Mouse (Mus musculus) kidney, embryonic 16.5 days (tissue): Measurements from ENCODE around the gene Tmem169. TPM values are rescaled to one million over a fixed set of nuclear protein-coding genes. Genes with fewer than 3 reads are reported as not detected.
A peak's percentile ranks its signal among the peaks of the same experiment; 100 is the strongest.

Experiments used
- ATAC-seq: fragments of 200-750 bp; cut with Nextera tagmentation; 2 replicates; pipeline ENCODE4 v1.8.0; 2017; ENCODE audit warnings: moderate TSS enrichment; ENCODE audit not compliant: low FRiP score, low TSS enrichment
- H3K27ac ChIP-seq: fragments of 300-500 bp; sonication (generic); 2 replicates; pipeline ENCODE4 v1.5.1; 2014; ENCODE audit warnings: low read length
- H3K27me3 ChIP-seq: fragments of 300-500 bp; sonication (generic); 2 replicates; pipeline ENCODE4 v1.6.1; 2014; ENCODE audit warnings: low read length, control low read depth, mixed read lengths; ENCODE audit not compliant: insufficient read depth
- H3K36me3 ChIP-seq: fragments of 300-500 bp; sonication (generic); 2 replicates; pipeline ENCODE4 v1.6.1; 2014; ENCODE audit warnings: low read length, control low read depth, mixed read lengths; ENCODE audit not compliant: insufficient read depth
- H3K4me1 ChIP-seq: fragments of 300-500 bp; sonication (generic); 2 replicates; pipeline ENCODE4 v1.6.1; 2014; ENCODE audit warnings: low read length, control low read depth, mixed read lengths; ENCODE audit not compliant: insufficient read depth
- H3K4me2 ChIP-seq: fragments of 300-500 bp; sonication (generic); replicated peaks from 2 replicates; pipeline ENCODE4 v1.6.1; 2014; ENCODE audit warnings: low read depth, low read length
- H3K4me3 ChIP-seq: fragments of 300-500 bp; sonication (generic); 2 replicates; pipeline ENCODE4 v1.5.1; 2014; ENCODE audit warnings: mild to moderate bottlenecking, low read length
- H3K9ac ChIP-seq: fragments of 300-500 bp; sonication (generic); replicated peaks from 2 replicates; pipeline ENCODE4 v1.6.1; 2014; ENCODE audit warnings: low read length
- H3K9me3 ChIP-seq: fragments of 300-500 bp; sonication (generic); 2 replicates; pipeline ENCODE4 v1.6.1; 2016; ENCODE audit warnings: low read length, control low read depth
- WGBS: fragments of 180-500 bp; shearing (Covaris S2); extraction: QIAGEN DNeasy Blood & Tissue Kit; methylation state at CpG from one replicate; pipeline ENCODE4 v1.1.7; 2014; 5-methylcytosine and 5-hydroxymethylcytosine counted together
- polyA plus RNA-seq: library from polyadenylated mRNA; unstranded; fragments of >200 nt; fragmentation: Nextera tagmentation; extraction: Ambion mirVana; gene quantifications from 2 replicates; pipeline ENCODE4 v1.2.1, GENCODE M21; 2015

Tmem169 gene
- polyA plus RNA-seq, 1 experiment from 2014 or later = 5.9 TPM

DNA sequence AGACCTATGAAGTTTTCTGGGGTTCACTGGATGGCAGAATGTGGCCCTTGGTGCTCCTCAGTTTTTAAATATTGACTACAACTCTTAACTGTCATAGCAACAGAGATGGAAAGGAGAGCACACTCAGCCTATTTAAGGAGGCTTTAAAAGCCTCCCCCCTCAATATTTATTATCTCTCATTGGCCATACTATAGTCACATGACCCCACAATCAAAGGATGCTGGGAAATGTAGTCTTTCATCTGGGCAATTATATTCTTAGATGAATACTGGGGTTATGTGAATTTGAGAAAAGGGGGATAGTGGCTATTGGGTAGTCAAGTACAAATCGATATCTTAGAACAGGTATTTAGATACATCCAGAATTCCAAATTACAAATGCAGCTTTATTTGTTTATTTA is 17.7 kb downstream of the Tmem169 start:
- Histone ChIP-seq H3K27ac (no peak overlapping the region), H3K27me3 (no peaks in the 10 kb centered on the region), H3K9ac (no peak overlapping the region), H3K4me1 (no peaks in the 10 kb centered on the region), H3K4me3 (no peak overlapping the region), H3K9me3 (no peaks in the 10 kb centered on the region), H3K36me3 (no peaks in the 10 kb centered on the region), H3K4me2 (no peak overlapping the region)
- WGBS = 96% methylated on average over 1 of the region's 1 CpGs
- ATAC-seq = no peak

DNA sequence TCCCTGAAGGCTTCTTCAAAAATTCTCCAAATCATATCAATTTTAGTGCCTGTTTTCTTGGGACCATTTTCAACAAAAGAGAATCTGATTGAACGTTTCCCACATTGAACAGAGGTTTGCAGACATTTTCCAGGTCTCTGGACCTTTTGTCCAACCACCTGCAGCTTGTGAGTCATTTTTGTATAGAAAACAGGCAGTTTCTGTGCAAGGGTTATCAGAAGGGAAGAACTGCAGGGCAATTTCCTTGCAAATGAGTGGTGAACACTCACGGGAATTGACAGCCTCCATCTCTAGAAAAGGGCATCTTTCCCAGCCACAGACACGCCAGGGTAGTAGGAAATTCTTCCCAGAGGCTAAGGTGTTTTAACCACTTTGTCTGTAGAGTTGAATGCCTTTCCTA is 22.1 kb downstream of the Tmem169 start:
- H3K9ac ChIP-seq = no peak overlapping the region
- H3K36me3 ChIP-seq = no peaks in the 10 kb centered on the region
- H3K9me3 ChIP-seq = no peaks in the 10 kb centered on the region
- no peak for ATAC-seq
- peaks cover 19% of the 10 kb centered on the region for H3K4me1 ChIP-seq
- 72% methylated on average over 3 of the region's 3 CpGs for WGBS
- no peak overlapping the region for H3K27ac ChIP-seq
- no peak overlapping the region for H3K4me3 ChIP-seq
- no peaks in the 10 kb centered on the region for H3K27me3 ChIP-seq
- peak overlapping the region; percentile 66 for H3K4me2 ChIP-seq

DNA sequence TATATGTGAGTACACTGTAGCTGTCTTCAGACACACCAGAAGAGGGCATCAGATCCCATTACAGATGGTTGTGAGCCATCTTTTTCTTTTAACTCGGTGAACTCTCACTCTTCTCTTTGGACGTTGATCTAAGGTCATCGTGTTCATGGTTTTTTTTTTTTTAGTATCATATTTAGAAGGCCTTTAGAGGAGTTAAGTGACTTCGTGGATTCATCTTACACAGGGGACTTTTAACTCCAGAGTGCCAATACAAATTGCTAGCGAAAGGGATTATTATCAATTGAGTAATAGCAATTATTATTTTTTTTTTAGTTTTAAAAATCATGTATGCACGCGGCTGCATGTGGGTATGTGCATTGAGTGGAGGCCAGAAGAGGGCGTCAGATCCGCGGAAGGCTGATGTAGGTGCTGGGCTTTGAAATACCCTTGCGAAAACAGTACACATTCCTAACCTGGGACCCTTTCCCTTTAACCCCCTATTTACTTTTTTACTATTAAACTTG is 22.6 kb downstream of the Tmem169 start:
- peak overlapping the region; percentile 92 for H3K27ac ChIP-seq
- WGBS = 2% methylated on average over 11 of the region's 11 CpGs
- peaks cover 19% of the 10 kb centered on the region for H3K4me1 ChIP-seq
- no peaks in the 10 kb centered on the region for H3K9me3 ChIP-seq
- ATAC-seq = peak; percentile 86
- peak overlapping the region; percentile 66 for H3K4me2 ChIP-seq
- no peaks in the 10 kb centered on the region for H3K27me3 ChIP-seq
- 0 out of 2 replicates have a peak, but pooled peaks cover under 1% of the 10 kb centered on the region for H3K36me3 ChIP-seq
- peak overlapping the region; percentile 76 for H3K4me3 ChIP-seq
- H3K9ac ChIP-seq = peak overlapping the region; percentile 88

DNA sequence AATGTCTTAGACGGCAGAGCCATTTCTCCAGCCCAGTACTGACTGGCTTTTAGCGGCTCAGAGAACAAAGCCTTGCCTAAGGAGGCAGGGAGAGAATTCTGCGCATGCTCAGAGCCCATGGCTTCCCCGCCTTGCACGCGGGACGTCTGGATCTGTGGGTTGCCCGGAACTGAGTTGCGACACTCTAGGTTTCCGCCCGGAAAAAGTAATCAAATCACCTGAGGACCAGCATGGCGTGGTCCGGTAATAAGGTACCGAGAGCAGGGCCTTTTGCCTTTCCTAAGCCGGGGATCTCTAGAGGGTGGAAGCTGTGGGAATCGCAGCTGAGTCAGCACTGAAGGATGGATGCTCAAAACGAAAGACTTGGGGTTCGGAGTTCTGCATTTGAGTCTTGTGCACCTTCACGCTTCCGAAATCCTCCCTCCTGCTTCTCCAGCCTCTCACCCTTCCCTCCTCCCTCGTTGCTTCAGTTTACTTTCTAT is 23.2 kb downstream of the Tmem169 start, which contains the start of gene Xrcc5:
TSS of gene Xrcc5 (plus strand) at position 105 of the 482 bp plus-strand sequence.
- Histone ChIP-seq H3K27ac (peak within 1 kb of the TSS; percentile 92), H3K4me2 (peak within 1 kb of the TSS; percentile 66), H3K9ac (peak within 1 kb of the TSS; percentile 88), H3K36me3 (0 out of 2 replicates have a peak, but pooled peaks cover 6% of the 10 kb centered on the region), H3K9me3 (no peaks in the 10 kb centered on the region), H3K4me1 (peaks cover 19% of the 10 kb centered on the region), H3K4me3 (peak within 1 kb of the TSS; percentile 76), H3K27me3 (no peaks in the 10 kb centered on the region)
- peak; percentile 98 for ATAC-seq
- 0% methylated on average over 21 of the region's 21 CpGs for WGBS

DNA sequence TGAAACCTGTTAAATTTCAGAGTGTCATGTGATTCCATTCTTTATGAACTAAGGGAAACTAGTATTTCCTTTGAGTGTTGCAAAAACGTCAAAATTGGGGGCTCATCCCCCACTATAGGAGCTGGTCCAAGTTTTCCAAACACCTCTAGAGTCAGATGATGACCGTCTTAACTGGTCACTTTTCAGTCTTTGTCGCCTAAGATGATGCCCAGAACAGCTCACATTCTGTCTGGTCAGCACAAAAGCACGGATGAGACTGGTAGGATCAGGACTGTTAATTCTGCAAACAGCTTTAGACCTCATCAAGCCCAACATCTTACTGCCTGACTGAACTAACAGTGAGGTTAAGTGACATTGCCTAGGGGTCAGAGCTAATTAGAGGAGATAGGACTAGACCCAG is 24.8 kb downstream of the Tmem169 start:
- Histone ChIP-seq H3K36me3 (0 out of 2 replicates have a peak, but pooled peaks cover 10% of the 10 kb centered on the region), H3K27me3 (no peaks in the 10 kb centered on the region), H3K4me2 (no peak overlapping the region), H3K9ac (no peak overlapping the region; the same call in 1 of the 2 replicates), H3K4me3 (no peak overlapping the region), H3K27ac (no peak overlapping the region; the same call in 1 of the 2 replicates), H3K4me1 (peaks cover 19% of the 10 kb centered on the region), H3K9me3 (no peaks in the 10 kb centered on the region)
- ATAC-seq = no peak
- 41% methylated on average over 4 of the region's 4 CpGs for WGBS

DNA sequence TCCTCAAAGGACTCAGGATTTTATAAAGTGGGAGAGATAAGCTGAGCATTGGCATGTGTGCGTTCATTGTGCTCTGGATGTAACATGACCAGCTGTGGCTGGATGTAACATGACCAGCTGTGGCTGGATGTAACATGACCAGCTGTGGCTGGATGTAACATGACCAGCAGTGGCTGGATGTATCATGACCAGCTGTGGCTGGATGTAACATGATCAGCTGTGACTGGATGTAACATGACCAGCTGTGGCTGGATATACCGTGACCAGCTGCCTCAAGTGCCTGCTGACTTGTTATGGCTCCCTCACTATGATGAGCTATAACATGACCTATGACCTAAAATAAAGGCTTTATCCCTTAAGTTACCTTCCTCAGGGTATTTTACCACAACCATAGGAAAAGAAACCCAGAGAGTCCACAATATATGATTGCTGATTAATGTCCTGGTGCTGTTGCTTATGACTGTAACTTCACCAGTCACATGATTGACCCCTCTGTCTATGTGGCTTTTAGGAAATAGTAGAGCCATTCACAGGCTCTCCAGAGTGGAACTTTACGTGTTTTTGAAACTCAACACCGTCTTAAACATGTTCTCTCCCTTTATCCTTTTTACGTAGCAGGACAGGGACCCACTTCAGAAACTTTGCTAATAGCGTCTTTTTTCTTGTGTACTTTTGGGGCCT is 25.7 kb downstream of the Tmem169 start:
- no peak for ATAC-seq
- no peak overlapping the region for H3K27ac ChIP-seq
- WGBS = 51% methylated on average over 6 of the region's 6 CpGs

DNA sequence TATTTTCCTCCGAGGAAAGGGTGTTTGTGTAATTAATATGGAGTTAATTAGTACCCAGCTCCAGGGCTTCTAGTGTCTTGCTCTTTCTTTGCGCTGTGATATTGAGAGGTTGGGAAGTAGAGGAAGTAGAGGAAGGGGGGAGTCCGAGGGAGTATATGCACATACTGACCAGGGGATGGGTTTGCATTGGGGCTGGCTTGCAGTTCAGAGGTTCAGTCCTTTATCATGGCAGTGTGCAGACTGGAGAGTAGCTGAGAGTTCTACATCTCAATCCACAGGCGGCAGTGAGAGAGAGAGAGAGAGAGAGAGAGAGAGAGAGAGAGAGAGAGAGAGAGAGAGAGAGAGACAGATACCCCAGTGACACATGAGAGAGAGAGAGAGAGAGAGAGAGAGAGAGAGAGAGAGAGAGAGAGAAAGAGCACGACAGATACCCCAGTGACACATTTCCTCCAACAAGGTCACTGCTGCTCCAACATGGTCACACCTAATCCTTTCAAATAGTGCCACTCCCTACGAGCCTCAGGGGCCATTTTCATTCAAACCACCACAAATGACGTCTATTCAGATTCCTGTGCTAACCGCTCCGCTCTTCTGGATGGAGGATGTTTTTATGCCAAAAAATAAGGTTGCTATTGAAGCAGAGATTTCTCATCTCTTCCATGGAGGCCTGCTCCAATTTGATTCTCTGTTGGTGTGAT is 28.7 kb downstream of the Tmem169 start:
- Histone ChIP-seq H3K36me3 (peaks cover 17% of the 10 kb centered on the region; the same call in 1 of the 2 replicates), H3K4me3 (no peak overlapping the region), H3K4me1 (peaks cover 19% of the 10 kb centered on the region), H3K4me2 (no peak overlapping the region), H3K9ac (no peak overlapping the region), H3K27me3 (no peaks in the 10 kb centered on the region), H3K9me3 (no peaks in the 10 kb centered on the region), H3K27ac (no peak overlapping the region)
- 83% methylated on average over 9 of the region's 9 CpGs for WGBS
- no peak for ATAC-seq

More for the DNA sequence above, 25.7 kb downstream of the Tmem169 start:
- Histone ChIP-seq H3K9me3 (no peaks in the 10 kb centered on the region), H3K27me3 (no peaks in the 10 kb centered on the region), H3K9ac (no peak overlapping the region), H3K4me1 (peaks cover 19% of the 10 kb centered on the region), H3K4me2 (no peak overlapping the region), H3K36me3 (0 out of 2 replicates have a peak, but pooled peaks cover 10% of the 10 kb centered on the region), H3K4me3 (no peak overlapping the region)

DNA sequence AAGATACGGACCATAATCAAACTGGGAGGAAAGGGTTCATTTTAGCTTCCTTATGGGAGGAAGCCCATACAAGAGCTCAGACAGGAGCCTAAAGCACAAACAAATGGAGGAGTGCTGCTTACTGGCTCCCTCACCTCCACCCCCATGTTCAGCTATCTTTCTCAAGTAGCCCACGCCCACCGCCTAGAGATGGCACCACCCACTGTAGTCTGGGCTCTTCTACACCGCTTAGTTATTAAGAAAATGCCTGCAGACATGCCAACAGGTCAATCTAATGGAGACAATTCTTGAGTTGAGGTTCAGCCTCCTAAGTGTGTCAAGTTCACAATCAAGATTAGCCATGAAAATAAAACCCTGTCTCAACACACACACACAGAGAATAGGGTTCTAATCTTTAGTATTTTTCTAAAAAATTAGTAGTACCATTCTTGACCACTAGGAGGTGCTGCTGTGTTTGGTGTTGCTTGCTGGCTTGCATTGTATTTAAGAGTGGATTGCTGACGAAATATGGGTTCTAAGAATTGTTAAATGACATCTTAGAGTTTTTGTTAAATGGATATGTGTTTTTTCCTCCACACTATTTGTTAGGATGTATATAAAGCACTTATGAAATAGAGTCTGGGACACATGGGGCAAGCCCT is 29.4 kb downstream of the Tmem169 start:
- 82% methylated on average over 5 of the region's 5 CpGs for WGBS
- Histone ChIP-seq H3K4me3 (no peak overlapping the region), H3K9ac (no peak overlapping the region), H3K4me1 (peaks cover 12% of the 10 kb centered on the region), H3K4me2 (no peak overlapping the region), H3K36me3 (peaks cover 20% of the 10 kb centered on the region; the same call in 1 of the 2 replicates), H3K27ac (no peak overlapping the region), H3K27me3 (no peaks in the 10 kb centered on the region), H3K9me3 (no peaks in the 10 kb centered on the region)
- ATAC-seq = no peak

DNA sequence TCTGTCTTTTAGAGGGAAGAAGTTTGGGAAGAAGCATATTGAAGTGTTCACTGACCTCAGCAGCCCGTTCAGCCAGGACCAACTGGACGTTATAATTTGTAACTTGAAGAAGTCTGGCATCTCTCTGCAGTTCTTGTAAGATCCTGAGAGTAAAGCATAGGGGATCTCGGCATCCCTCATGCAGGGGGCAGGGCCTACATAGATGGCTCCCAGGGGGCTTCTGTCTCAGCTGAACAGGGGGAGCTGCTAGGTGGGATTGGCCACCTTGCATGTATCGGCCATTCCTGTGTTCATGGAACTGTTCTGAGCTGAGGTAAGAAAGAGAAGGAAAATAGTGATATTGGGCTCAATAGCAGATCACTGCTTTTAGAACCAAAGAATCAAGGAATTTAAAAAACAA is 31.3 kb downstream of the Tmem169 start:
- Histone ChIP-seq H3K4me2 (no peak overlapping the region), H3K4me1 (no peaks in the 10 kb centered on the region), H3K27me3 (no peaks in the 10 kb centered on the region), H3K36me3 (peaks cover 35% of the 10 kb centered on the region), H3K4me3 (no peak overlapping the region), H3K27ac (no peak overlapping the region), H3K9ac (no peak overlapping the region), H3K9me3 (no peaks in the 10 kb centered on the region)
- ATAC-seq = no peak
- WGBS = 76% methylated on average over 4 of the region's 4 CpGs
